Mouse (Mus musculus) CH12.LX (cell line): ENCODE measurements at regions not wholly inside any gene's neighbourhood (a gene's known extent, or its start where the extent isn't known, plus 50 kb on each side); places are given as distances from the start of the nearest gene placed in this dataset.

Experiments
- DNase-seq: peaks from one replicate; pipeline ENCODE4 v3.0.0-alpha.2; 2013; ENCODE audit errors: extremely low read depth
- H3K27ac ChIP-seq: 2 replicates; pipeline ENCODE4 v1.5.1; 2012; ENCODE audit warnings: low read depth, mild to moderate bottlenecking, control low read depth, moderate library complexity; ENCODE audit not compliant: insufficient read depth
- H3K27me3 ChIP-seq: replicated peaks from 2 replicates; pipeline ENCODE3; 2012; ENCODE audit warnings: inconsistent platforms
- H3K36me3 ChIP-seq, 2 experiments: replicated peaks in 1 of 2; 2 replicates each; pipeline versions ENCODE3 to v1.6.1; 2012; ENCODE audit warnings: inconsistent platforms in 1 of 2, low read length in 1 of 2, mild to moderate bottlenecking in 1 of 2, mixed read lengths in 1 of 2, moderate library complexity in 1 of 2; ENCODE audit not compliant: control insufficient read depth in 1 of 2, insufficient read depth in 1 of 2
- H3K4me1 ChIP-seq, 2 experiments: 2 replicates each; pipeline ENCODE4 v1.6.1; 2012; ENCODE audit warnings: inconsistent platforms in 1 of 2, moderate library complexity in 1 of 2; ENCODE audit not compliant: insufficient read depth in 2 of 2, control insufficient read depth in 1 of 2
- H3K4me2 ChIP-seq: 2 replicates; pipeline ENCODE4 v1.6.1; 2012; ENCODE audit warnings: low read depth, mild to moderate bottlenecking, control low read depth; ENCODE audit not compliant: poor library complexity, insufficient read depth, severe bottlenecking
- H3K4me3 ChIP-seq, 3 experiments: fragments of 150-350 bp in 1 of 3; sonication (generic) in 1 of 3; replicated peaks in 1 of 3; 2 replicates each; pipeline versions ENCODE3 to v1.5.1; 2011 to 2012; ENCODE audit warnings: low read depth in 2 of 3, low read length in 2 of 3, mild to moderate bottlenecking in 2 of 3, moderate library complexity in 2 of 3, control low read depth in 1 of 3, improper control_type of control experiment in 1 of 3, inconsistent platforms in 1 of 3, mixed read lengths in 1 of 3; ENCODE audit not compliant: poor library complexity in 1 of 3
- H3K79me2 ChIP-seq: replicated peaks from 2 replicates; pipeline ENCODE4 v1.6.1; 2012; ENCODE audit warnings: mild to moderate bottlenecking, moderate library complexity; ENCODE audit not compliant: control insufficient read depth, poor library complexity, insufficient read depth, severe bottlenecking; ENCODE audit errors: extremely low read depth
- H3K9ac ChIP-seq: 2 replicates; pipeline ENCODE4 v1.6.1; 2012; ENCODE audit warnings: low read depth, mild to moderate bottlenecking, control low read depth, moderate library complexity; ENCODE audit not compliant: insufficient read depth
- H3K9me3 ChIP-seq: replicated peaks from 2 replicates; pipeline ENCODE3; 2012; ENCODE audit warnings: low read length, inconsistent platforms, mixed read lengths
- BHLHE40 ChIP-seq: IDR thresholded peaks from 2 replicates; pipeline ENCODE4 v1.6.1; 2011; ENCODE audit warnings: mild to moderate bottlenecking, low read depth, low read length, improper control_type of control experiment
- CHD1 ChIP-seq: IDR thresholded peaks from 2 replicates; pipeline ENCODE4 v1.6.1; 2012; ENCODE audit warnings: low read depth, low read length, improper control_type of control experiment, inconsistent platforms
- CTCF ChIP-seq, 2 experiments: IDR thresholded peaks in 1 of 2; conservative IDR thresholded peaks in 1 of 2; 2 replicates each; pipeline ENCODE4 v1.5.1; 2011 to 2012; ENCODE audit warnings: low read depth in 2 of 2, low read length in 2 of 2, improper control_type of control experiment in 1 of 2, inconsistent platforms in 1 of 2, mild to moderate bottlenecking in 1 of 2, moderate library complexity in 1 of 2
- ELF1 ChIP-seq: IDR thresholded peaks from 2 replicates; pipeline ENCODE4 v1.6.1; 2014; ENCODE audit warnings: low read depth, mild to moderate bottlenecking, inconsistent platforms, low read length, improper control_type of control experiment
- ETS1 ChIP-seq: conservative IDR thresholded peaks from 2 replicates; pipeline ENCODE4 v1.6.1; 2012; ENCODE audit warnings: low read depth, mild to moderate bottlenecking, inconsistent platforms, low read length, improper control_type of control experiment, moderate library complexity
- GABPA ChIP-seq: IDR thresholded peaks from 2 replicates; pipeline ENCODE4 v1.6.1; 2012; ENCODE audit warnings: low read depth, low read length, improper control_type of control experiment, inconsistent platforms; ENCODE audit not compliant: insufficient replicate concordance
- HCFC1 ChIP-seq: IDR thresholded peaks from 2 replicates; pipeline ENCODE4 v1.6.1; 2012; ENCODE audit warnings: low read depth, mild to moderate bottlenecking, inconsistent platforms, low read length, improper control_type of control experiment
- JUN ChIP-seq: IDR thresholded peaks from 2 replicates; pipeline ENCODE4 v1.6.1; 2011; ENCODE audit warnings: low read depth, mild to moderate bottlenecking, low read length, improper control_type of control experiment, moderate library complexity; ENCODE audit not compliant: insufficient read depth
- KAT2A ChIP-seq: IDR thresholded peaks from 2 replicates; pipeline ENCODE4 v1.6.1; 2012; ENCODE audit warnings: low read length, improper control_type of control experiment, inconsistent platforms; ENCODE audit not compliant: insufficient replicate concordance
- MAX ChIP-seq: IDR thresholded peaks from 2 replicates; pipeline ENCODE4 v1.6.1; 2011; ENCODE audit warnings: low read length, improper control_type of control experiment
- MXI1 ChIP-seq: IDR thresholded peaks from 2 replicates; pipeline ENCODE4 v1.6.1; 2011; ENCODE audit warnings: mild to moderate bottlenecking, low read depth, low read length, improper control_type of control experiment
- NRF1 ChIP-seq: IDR thresholded peaks from 2 replicates; pipeline ENCODE4 v1.6.1; 2014; ENCODE audit warnings: low read depth, mild to moderate bottlenecking, inconsistent platforms, low read length, improper control_type of control experiment, moderate library complexity
- POLR2A ChIP-seq: IDR thresholded peaks from 2 replicates; pipeline ENCODE4 v1.6.1; 2011; ENCODE audit warnings: low read depth, mild to moderate bottlenecking, improper control_type of control experiment, low read length
- POLR2AphosphoS2 ChIP-seq: IDR thresholded peaks from 2 replicates; pipeline ENCODE4 v1.6.1; 2011; ENCODE audit warnings: low read depth, low read length, improper control_type of control experiment
- RAD21 ChIP-seq: IDR thresholded peaks from 2 replicates; pipeline ENCODE4 v1.6.1; 2011; ENCODE audit warnings: low read depth, mild to moderate bottlenecking, low read length, improper control_type of control experiment, moderate library complexity
- RCOR1 ChIP-seq: conservative IDR thresholded peaks from 2 replicates; pipeline ENCODE4 v1.6.1; 2012; ENCODE audit warnings: low read depth, mild to moderate bottlenecking, inconsistent platforms, low read length, improper control_type of control experiment
- SMC3 ChIP-seq: IDR thresholded peaks from 2 replicates; pipeline ENCODE4 v1.6.1; 2011; ENCODE audit warnings: low read depth, low read length, improper control_type of control experiment
- TBP ChIP-seq: conservative IDR thresholded peaks from 2 replicates; pipeline ENCODE4 v1.6.1; 2011; ENCODE audit warnings: low read depth, low read length, improper control_type of control experiment
- USF1 ChIP-seq: IDR thresholded peaks from 2 replicates; pipeline ENCODE4 v1.6.1; 2014; ENCODE audit warnings: low read depth, mild to moderate bottlenecking, inconsistent platforms, low read length, improper control_type of control experiment
- USF2 ChIP-seq: conservative IDR thresholded peaks from 2 replicates; pipeline ENCODE4 v1.6.1; 2011; ENCODE audit warnings: low read depth, low read length, improper control_type of control experiment
- ZC3H11A ChIP-seq: IDR thresholded peaks from 2 replicates; pipeline ENCODE4 v1.6.1; 2012; ENCODE audit warnings: low read depth, mild to moderate bottlenecking, inconsistent platforms, low read length, improper control_type of control experiment
- ZKSCAN1 ChIP-seq: IDR thresholded peaks from 2 replicates; pipeline ENCODE4 v1.6.1; 2012; ENCODE audit warnings: low read depth, inconsistent platforms, low read length, improper control_type of control experiment, borderline replicate concordance
- ZNF384 ChIP-seq: IDR thresholded peaks from 2 replicates; pipeline ENCODE4 v1.6.1; 2012; ENCODE audit warnings: low read depth, low read length, improper control_type of control experiment, inconsistent platforms
- dilution Hi-C: fragments of 300-500 bp; cut with MboI; formaldehyde crosslinking; loops from 2 replicates; pipeline ENCODE4 v1.14.3; 2020; ENCODE audit warnings: low sequenced_read_pairs; ENCODE audit not compliant: extremely low pct_unique_long_range_greater_than_20kb, extremely low pct_ligation_motif_present
- in situ Hi-C: fragments of 300-500 bp; cut with MboI; formaldehyde crosslinking; loops from 3 replicates; pipeline ENCODE4 v1.14.3; 2019; ENCODE audit warnings: low sequenced_read_pairs, low pct_ligation_motif_present, low pct_unique_long_range_greater_than_20kb, mixed read lengths

GRCm38 (mm10) chr9:11604381-11604780, 699.8 kb upstream of the Cntn5 start:
- Histone ChIP-seq H3K9ac (no peak overlapping the region), H3K4me1 (no peaks in the 10 kb centered on the region), H3K9me3 (no peaks in the 10 kb centered on the region), H3K27me3 (no peaks in the 10 kb centered on the region), H3K79me2 (no peaks in the 10 kb centered on the region), H3K4me3 (no peak overlapping the region)
- TF ChIP-seq RAD21 (no peak; the same call in 1 of the 2 replicates), ZKSCAN1 (no peak), ETS1 (no peak), ZNF384 (no peak), ZC3H11A (no peak), GABPA (no peak), CTCF (conservative IDR thresholded peaks at IDR 0.05 in 1 of 2, IDR thresholded peaks at IDR 0.05 in 1 of 2; ENCODE audit: low read depth in 2 of 2, low read length in 2 of 2) (peak in 1 of 2 experiments; percentile 23; a peak in 1 of 4 replicates), CHD1 (no peak)
- TF ChIP-seq, all 38 proteins: peak for 1
- H3K27ac ChIP-seq = no peak overlapping the region
- in situ Hi-C loops (no loop called here), dilution Hi-C loops (no loop called here)
- DNase-seq = peak; percentile 15
- H3K4me2 ChIP-seq = no peak overlapping the region
- no peaks in the 10 kb centered on the region for H3K36me3 ChIP-seq

GRCm38 (mm10) chr9:11603884-11604283, 699.3 kb upstream of the Cntn5 start:
- TF ChIP-seq POLR2A (no peak), RCOR1 (no peak), MAX (no peak), CHD1 (no peak), BHLHE40 (no peak), ELF1 (no peak), SMC3 (no peak), ZNF384 (no peak), USF1 (no peak), JUN (no peak), USF2 (no peak), POLR2AphosphoS2 (no peak), HCFC1 (no peak), KAT2A (no peak), GABPA (no peak), MXI1 (no peak), TBP (no peak), NRF1 (no peak)
- no peaks in the 10 kb centered on the region for H3K27me3 ChIP-seq
- H3K9me3 ChIP-seq = no peaks in the 10 kb centered on the region
- H3K9ac ChIP-seq = no peak overlapping the region
- in situ Hi-C loops (no loop called here), dilution Hi-C loops (no loop called here)
- H3K27ac ChIP-seq = no peak overlapping the region
- H3K4me2 ChIP-seq = no peak overlapping the region
- no peaks in the 10 kb centered on the region for H3K4me1 ChIP-seq
- no peaks in the 10 kb centered on the region for H3K36me3 ChIP-seq
- no peak for DNase-seq
- no peak overlapping the region for H3K4me3 ChIP-seq
- H3K79me2 ChIP-seq = no peaks in the 10 kb centered on the region
